Mouse (Mus musculus) left cerebral cortex, postnatal 4 days (tissue): Measurements from ENCODE around the gene Manf. TPM values are rescaled to one million over a fixed set of nuclear protein-coding genes. Genes with fewer than 3 reads are reported as not detected.

ENCODE experiments used
- DNase-seq: peaks from one replicate; pipeline ENCODE4 v3.0.0-alpha.2; 2022
- intact Hi-C: fragments of 180-260 bp; cut with DNase I; formaldehyde crosslinking; loops from one replicate; pipeline ENCODE4 v1.15.1; 2025
- total RNA-seq, 2 experiments: library from RNA; stranded (reverse); gene quantifications; 2 replicates each; pipeline ENCODE4 v1.2.3; 2021

Gene Manf
- 100 to 1,000 TPM; 162 to 193 TPM for total RNA-seq

DNA sequence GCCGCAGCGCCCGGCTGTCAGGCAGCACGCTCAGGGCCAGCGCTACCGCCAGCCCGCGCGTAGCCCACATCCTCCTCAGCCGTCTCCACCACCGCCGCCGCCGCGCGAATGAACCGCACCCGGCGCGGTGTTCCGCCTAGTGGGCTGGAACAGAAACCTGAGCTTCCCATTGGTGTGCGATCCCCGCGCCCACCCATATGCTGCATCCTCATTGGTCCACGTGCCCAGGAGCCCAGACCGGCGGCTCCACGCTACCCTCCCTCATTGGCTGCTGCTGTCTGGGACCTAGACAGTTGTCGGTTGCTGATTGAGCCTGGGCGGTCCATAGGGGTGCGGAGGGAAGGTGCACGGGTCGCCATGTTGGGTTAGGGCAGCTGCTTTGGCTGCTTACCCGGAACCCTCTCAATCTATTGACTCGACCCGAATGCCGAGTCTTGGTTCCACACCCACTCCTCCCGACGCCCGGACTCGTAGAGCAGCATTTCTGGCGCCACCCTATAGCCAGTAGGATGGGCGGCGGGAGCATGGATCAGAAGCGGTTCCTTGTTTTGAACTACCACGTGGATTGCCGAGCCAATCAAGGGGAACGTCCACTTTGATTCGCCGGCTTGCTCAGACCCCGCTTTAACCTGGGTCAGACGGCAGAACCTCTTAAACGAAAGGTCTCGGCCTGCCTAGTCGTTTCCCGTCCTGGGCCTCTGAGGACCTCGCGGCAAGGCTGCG, at the start of gene Manf:
Manf (minus strand) TSS at position 151 of the 723 bp plus-strand sequence.
- DNase-seq, result peak; percentile 98
- intact Hi-C loops, result no loop called here

- intact Hi-C loops, result no loop called here
- DNase-seq, result no peak
These were observed 43.2 kb upstream of the Manf start for GRCm38 (mm10) chr9:106934998-106935397.

- DNase-seq, result no peak
- intact Hi-C loops, result no loop called here
These were observed 23.1 kb upstream of the Manf start for GRCm38 (mm10) chr9:106914878-106915277.

DNA sequence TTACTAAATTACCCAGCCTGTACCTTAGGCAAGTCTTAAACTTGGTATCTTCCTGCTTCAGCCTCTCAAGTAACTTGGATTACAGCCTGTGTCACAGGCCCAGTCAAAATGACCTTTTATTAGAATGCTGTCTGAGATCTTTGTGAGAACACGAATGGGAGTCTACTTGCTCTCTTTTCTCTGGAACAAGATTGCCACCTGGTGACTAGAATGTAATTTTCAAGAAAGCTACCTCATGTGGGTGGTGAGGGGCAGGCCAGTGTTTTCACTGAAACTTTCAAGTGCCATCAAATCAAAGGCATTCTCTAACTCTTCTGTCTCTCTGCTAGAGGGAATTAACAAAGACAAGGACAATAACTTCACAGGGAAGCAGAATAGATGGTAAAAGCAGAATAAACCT, 22.0 kb upstream of the Manf start:
- DNase-seq, result no peak
- intact Hi-C loops, result no loop called here

GRCm38 (mm10) chr9:106911624-106912023, 19.8 kb upstream of the Manf start:
- intact Hi-C loops, result no loop called here
- no peak for DNase-seq

GRCm38 (mm10) chr9:106908715-106909114, 16.9 kb upstream of the Manf start:
- intact Hi-C loops, result no loop called here
- no peak for DNase-seq

- intact Hi-C loops, result no loop called here
- no peak for DNase-seq
These were observed 16.4 kb upstream of the Manf start for GRCm38 (mm10) chr9:106908174-106908573.

DNA sequence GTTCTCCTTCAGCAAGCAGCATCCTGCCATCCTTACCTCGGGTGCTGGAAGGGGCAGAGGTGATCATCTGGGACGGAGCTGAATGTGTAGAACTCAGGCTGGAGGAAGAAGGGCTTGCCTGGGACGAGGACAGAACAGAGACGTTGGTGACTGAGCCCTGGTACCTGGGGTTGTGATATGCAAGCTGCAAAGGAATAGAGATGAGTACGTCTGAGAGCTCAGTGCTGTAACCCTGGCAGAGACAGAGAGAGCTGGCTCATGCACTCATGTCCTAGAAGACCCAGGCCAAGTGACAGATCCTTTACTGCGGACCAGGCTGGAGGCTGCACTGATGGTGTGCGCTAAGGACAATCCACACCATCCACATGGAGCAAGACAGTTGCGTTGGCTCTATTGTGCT, 14.8 kb upstream of the Manf start:
- no peak for DNase-seq
- intact Hi-C loops, result no loop called here

DNA sequence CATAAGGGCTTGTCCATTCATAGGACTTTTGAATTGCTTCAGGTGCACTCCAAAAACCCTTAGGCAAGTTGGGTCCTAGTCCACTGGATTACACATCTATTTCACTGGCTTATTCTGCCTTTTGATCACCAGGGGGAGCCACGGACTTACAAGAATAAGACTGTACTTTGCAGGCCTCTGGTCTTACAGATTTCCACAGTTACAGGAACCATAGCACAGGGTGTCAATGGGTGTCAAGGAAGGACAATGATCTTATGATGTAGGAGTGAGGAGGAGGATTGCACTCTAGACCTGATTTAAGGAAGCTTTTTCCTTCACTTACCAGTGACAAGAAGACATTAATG, 12.0 kb upstream of the Manf start:
- intact Hi-C loops, result loop anchor here (5.0 kb wide), 2 partner anchors 374 to 389 kb away; no protein-coding TSS in a partner anchor
- no peak for DNase-seq

- intact Hi-C loops, result loop anchor here (5.0 kb wide), 2 partner anchors 374 to 389 kb away; no protein-coding TSS in a partner anchor
- DNase-seq, result no peak
These were observed 11.5 kb upstream of the Manf start for GRCm38 (mm10) chr9:106903099-106903790.

DNA sequence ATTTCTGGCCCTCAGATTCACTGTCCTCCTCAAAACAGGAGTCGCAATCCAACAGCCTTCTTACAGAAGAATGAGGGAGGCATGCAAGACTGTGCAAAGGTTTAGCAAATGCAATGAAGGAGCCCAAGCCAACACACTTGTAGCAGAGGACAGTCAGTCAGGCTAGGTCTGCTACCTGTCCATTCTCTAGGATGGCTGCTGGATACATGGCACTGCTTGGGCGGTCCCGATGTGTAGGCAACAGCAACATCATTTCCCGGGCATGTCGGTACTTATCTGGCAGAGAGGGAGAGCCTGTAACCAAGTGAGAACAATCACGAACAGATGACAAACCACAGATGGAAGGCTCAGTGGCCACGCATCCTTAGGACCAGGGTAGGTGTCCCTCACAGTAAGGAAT, 9.8 kb upstream of the Manf start:
- no peak for DNase-seq
- intact Hi-C loops, result loop anchor here (5.0 kb wide), 2 partner anchors 376 to 391 kb away; no protein-coding TSS in a partner anchor

DNA sequence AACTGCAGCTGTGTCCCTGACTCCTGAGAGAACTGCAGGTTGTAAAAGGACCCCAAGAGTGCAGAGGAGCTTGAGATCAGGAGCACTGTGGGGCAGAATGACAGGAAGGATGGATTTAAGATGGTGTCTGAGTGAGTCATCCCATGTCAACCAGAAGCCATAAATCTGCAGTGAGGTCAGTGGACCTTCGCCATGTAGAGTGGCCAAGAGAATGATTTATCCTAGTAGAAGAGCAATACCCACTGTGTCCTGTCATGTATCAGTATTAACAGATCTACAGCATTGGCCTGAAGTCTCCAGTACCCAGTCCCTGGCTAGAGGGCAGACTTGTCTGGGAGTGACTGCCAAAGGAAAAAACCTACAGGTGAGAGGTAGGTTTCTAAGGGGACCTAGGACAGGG, 7.1 kb upstream of the Manf start:
- intact Hi-C loops, result no loop called here

DNA sequence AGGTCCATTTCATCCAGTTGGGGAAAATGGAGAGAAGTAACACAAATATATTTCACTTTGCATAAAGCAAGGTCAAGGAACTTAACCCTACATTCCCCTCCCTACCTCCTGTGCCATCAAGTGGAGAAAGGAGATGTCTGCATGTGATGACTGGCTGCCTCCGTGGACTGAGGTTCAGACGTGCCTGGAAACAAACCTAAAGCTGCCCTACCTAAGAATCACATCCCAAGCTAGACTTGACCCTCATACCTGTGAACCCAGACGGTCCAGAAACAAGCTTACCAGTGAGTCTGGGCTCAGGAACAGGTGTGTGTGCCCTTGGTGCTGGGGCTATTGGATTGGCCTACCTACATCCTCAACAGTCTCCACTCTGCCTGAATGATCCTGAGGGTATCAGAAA, 1.5 kb upstream of the Manf start:
- intact Hi-C loops, result no loop called here

More for the DNA sequence above, 7.1 kb upstream of the Manf start:
- DNase-seq, result no peak

DNA sequence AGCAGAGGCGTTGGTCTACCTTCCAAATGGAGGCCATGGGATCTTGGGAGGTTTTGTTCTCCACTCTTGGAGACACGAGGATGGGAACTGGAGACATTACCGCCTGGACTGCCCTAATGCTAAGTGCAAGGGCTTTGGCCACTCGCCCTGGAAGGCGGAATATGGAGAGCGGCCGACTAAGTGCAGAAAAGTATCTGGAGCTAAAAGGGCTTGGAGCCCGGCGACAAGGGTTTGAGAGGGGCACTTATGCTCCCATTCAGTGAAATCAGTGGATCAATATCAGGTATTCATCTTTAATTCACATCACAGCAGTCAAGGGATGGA, 735 bp upstream of the Manf start:
- intact Hi-C loops, result no loop called here
- DNase-seq, result no peak

More for the DNA sequence above, 1.5 kb upstream of the Manf start:
- no peak for DNase-seq

DNA sequence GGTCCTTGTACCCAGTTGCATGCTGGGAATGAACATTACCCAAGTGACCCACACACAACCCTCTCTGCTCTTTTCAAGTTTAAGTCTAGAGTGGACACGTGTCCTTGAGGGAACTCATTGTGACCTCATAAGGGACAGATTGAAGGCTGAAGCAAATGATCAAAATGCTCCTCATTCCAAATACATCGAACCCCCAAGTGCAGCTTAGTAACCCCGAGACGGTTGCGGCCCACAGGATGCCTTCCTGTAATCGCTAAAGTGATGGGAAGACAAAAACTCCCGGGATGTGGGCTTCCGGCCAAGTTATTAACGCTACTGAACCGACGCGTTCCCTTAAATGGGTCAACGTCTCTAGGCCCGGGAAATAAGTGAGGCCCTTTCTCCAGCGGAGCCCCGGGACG, 438 bp downstream of the Manf start:
- intact Hi-C loops, result no loop called here

GRCm38 (mm10) chr9:106890496-106891240, 1.1 kb downstream of the Manf start:
- no peak for DNase-seq
- intact Hi-C loops, result no loop called here

More for the DNA sequence above, 438 bp downstream of the Manf start:
- DNase-seq, result no peak

GRCm38 (mm10) chr9:106889321-106889720, 2.5 kb downstream of the Manf start:
- no peak for DNase-seq
- intact Hi-C loops, result no loop called here

- intact Hi-C loops, result no loop called here
- DNase-seq, result no peak
These were observed 3.4 kb downstream of the Manf start for GRCm38 (mm10) chr9:106888346-106888745.

DNA sequence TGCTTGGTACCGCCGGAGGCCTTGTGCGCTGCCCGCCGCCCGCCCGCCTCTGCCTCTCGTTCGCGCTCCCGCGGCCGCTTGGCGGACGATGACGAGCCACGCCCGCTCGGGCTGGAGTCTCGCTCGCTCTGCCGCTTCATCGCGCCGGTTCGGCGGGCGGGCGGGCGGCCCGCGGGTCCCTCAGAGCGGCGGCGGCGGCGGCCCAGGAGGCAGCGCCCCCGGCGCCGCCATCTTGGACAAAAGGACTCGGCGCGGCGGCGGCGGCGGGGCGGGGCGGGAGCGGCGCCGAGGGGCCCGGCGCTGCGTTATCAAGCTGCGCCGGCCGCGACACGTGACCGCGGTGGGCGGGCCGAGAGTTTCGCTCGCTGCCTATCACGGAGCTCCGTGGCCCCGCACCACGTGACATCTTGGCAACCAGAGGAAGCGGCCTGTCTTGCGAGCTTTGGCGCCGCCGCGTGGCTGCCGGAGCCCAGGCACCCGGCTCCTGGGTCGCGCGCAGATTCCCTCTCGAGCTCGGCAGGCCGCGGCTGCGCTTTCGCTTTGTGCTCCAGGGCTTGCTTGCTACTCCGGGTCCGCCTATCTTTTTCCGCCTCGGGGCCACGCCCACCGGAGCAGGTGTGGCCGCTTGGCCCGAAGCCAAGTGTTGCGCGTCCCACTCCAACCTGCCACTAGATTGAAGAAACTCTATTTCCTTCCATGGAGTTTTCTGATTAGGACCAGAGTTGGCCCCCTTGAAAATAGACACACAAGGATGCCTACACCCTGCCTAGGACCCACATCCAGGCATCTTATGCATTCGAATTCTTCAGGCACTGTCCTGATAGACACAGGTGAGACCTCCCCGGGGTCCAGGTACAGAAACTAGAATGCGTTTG, 4.7 kb downstream of the Manf start, which contains the start of gene Rbm15b:
Rbm15b (minus strand) TSS at position 601 of the 875 bp plus-strand sequence.
- DNase-seq, result peak; percentile 99
- intact Hi-C loops, result no loop called here

- DNase-seq, result peak; percentile 53
- intact Hi-C loops, result no loop called here
These were observed 5.7 kb downstream of the Manf start for GRCm38 (mm10) chr9:106885901-106886731.
